Mouse (Mus musculus): ENCODE data around the gene Gm6096. TPM values are rescaled to one million over a fixed set of nuclear protein-coding genes. Genes with fewer than 3 reads are reported as not detected.

Gene Gm6096
- polyA plus RNA-seq (2012; fragmentation: generic; extraction: Trizol): under 1 TPM in 1 of 2 experiments, not detected in 1; 0.19 TPM

GRCm38 (mm10) chr7:34250738-34251137 lies at the start of gene Gm6096:
TSS of gene Gm6096 (plus strand) at chr7:34251038.

GRCm38 (mm10) chr7:34230116-34230515 lies 20.7 kb upstream of the Gm6096 start, which contains the start of gene Gpi1:
TSS of gene Gpi1 (minus strand) at chr7:34230336.

Other genes with a start within 250 kb of the Gm6096 start
- gene Scgb2b27, start 237.1 kb upstream of the Gm6096 start, polyA plus RNA-seq (2012; fragmentation: generic; extraction: Trizol): not detected
- not detected for gene Scgb1b27, start 229.6 kb upstream of the Gm6096 start, polyA plus RNA-seq (2012; fragmentation: generic; extraction: Trizol)
- gene Scgb1b30, start 155.6 kb upstream of the Gm6096 start, polyA plus RNA-seq (2012; fragmentation: generic; extraction: Trizol): not detected
- gene Wtip, start 117.8 kb upstream of the Gm6096 start, polyA plus RNA-seq (2012; fragmentation: generic; extraction: Trizol): 10 to 100 TPM; 34.4 to 36.7 TPM
- 10 to 100 TPM; 12.7 to 51.9 TPM for gene Uba2, start 81.4 kb upstream of the Gm6096 start, polyA plus RNA-seq (2012; fragmentation: generic; extraction: Trizol)
- 10 to 100 TPM; 21.8 to 24.0 TPM for gene Pdcd2l, start 54.4 kb upstream of the Gm6096 start, polyA plus RNA-seq (2012; fragmentation: generic; extraction: Trizol)
- gene Gpi1, start 20.7 kb upstream of the Gm6096 start, polyA plus RNA-seq (2012; fragmentation: generic; extraction: Trizol): 100 to 1,000 TPM; 180 to 688 TPM
- 1 to 10 TPM in 1 of 2 experiments, under 1 TPM in 1; 0.36 to 6.1 TPM for gene 4931406P16Rik, start 62.5 kb downstream of the Gm6096 start, polyA plus RNA-seq (2012; fragmentation: generic; extraction: Trizol)
- gene Lsm14a, start 142.3 kb downstream of the Gm6096 start, polyA plus RNA-seq (2012; fragmentation: generic; extraction: Trizol): 10 to 100 TPM in 1 of 2 experiments, 1 to 10 TPM in 1; 4.1 to 26.5 TPM